Mouse (Mus musculus) kidney, adult 8-10 months (tissue): ENCODE data around the gene Cldn34b2.
"Not testable (repeated sequence)": the region's sequence is repeated elsewhere in the genome, so short reads cannot be mapped to it uniquely, and the experiment has no call there.

ENCODE experiments used
- DNase-seq, 2 experiments: peaks; one replicate each; pipeline ENCODE4 v3.0.0; 2022

Gene Cldn34b2

DNA sequence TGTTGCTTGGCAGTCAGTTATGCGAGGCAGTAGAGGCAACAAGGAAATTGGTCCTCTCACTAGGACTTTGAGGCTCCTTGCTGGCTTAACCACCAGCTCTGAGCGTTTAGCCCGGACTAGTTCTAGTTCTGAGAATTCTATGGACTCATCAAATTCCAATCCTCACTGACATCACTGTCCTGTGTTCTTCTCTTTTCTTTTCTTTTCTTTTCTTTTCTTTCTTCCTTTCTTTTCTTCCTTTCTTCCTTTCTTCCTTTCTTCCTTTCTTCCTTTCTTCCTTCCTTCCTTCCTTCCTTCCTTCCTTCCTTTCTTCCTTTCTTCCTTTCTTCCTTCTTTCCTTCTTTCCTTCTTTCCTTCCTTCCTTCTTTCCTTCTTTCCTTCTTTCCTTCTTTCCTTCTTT lies at the start of gene Cldn34b2:
Cldn34b2 (minus strand) TSS at position 101 of the 400 bp plus-strand sequence.
- not testable (repeated sequence) for DNase-seq

DNA sequence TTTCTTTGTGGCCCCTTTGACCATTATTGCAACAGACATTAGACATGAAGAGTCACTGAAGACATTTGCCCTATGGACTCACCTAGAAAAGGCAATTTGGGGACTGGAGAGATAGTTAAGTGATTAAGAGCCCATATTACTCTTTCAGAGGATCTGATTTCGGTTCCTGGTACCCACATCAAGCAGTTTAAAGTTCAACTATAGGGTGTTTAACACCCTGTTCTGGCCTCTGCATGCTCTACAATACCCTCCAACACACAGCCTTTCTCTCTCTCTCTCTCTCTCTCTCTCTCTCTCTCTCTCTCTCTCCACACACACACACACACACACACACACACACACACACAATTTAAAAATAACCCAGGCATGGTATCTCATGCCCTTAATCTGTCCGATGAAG lies 49.4 kb upstream of the Cldn34b2 start:
- no peak for DNase-seq

DNA sequence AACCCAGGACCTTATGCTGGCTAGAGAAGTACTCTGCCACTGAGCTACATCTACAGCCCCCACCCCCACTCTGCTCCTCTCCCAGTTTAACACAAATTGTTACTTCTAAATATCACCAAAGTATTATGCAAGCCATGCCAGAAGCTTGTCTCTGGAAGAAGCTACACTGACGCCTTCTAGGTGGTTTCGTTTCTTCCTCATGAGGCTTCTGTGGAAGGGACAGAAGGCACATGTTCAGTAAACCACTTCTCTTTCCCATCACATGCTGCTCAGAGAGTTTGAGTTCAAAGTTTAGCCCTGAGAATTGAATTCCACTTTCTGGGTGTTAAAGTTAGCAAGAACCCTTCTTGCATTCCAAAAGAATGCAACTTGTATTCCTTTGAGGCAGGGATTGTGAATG lies 49.0 kb upstream of the Cldn34b2 start:
- no peak for DNase-seq

DNA sequence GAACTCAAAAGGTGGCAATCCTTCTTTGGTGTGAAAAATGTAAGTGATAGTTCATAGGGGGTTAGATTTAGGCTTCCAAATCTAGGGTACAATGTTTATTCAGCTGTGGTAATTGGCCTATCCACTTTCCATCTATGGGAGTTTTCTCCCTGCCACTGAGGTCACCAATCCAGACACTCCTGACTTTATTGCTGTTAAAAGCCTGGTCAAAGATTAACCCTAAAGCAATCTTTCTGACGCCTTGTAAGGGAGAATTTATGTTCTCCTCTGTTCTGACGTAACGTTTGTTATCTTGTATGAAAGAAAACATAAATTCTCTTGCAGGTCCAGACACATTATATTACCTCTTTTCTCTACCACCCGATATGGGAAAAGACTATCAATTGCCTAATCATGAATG lies 47.4 kb upstream of the Cldn34b2 start:
- DNase-seq = no peak

DNA sequence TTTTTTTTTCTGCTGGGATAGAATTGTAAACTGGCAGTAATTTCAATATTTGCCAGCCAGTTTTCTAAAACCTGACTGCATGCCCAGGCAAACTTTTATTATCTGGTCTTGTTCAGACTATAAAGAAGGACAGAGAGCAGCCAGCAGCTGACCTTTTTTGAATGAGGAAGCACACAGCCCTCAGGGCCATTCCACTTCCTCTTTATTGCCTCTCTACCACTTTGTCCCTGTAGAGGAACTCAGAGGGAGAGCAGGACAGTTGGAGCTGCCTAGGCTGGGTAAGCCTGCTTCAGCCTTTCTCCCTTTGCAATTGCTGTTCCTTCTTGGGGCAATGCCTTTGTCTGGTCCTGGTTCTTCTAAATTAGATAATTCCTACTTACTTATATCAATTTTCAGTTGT lies 44.1 kb upstream of the Cldn34b2 start:
- DNase-seq = no peak

DNA sequence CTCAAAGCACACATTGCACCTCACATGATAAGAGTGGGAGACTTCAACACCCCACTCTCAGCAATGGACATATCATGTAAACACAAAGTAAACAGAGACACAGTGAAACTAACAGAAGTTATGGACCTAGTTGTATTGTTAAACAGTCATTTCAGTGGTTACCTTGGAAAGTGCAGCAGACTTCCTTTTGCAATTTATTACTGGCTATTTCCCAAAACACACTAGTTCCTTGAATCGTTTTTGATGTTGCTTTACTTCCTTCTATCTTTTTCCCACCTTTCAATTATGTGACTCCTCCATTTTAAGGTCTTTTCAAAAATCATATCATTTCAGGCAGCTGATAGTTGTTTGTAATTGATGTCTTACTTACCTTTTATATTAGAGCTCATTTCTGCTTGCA lies 43.5 kb upstream of the Cldn34b2 start:
- no peak for DNase-seq

DNA sequence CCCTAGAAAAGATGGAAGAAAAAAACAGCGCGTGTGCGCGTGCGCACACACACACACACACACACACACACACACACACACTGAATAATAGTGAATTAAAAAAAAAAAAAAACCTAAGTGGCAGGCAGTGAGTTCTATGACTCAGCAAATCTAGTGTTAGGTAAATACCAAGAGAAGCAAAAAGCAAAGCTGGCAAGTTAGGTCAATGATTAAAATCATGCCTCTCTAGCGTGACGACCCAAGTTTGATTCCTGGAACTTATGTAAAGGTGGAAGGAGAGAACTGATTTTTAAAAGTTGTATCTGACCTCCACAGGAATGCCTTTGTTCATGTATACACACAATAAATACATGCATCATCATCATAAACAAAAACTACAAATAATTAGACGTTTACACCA lies 41.7 kb upstream of the Cldn34b2 start:
- peak; percentile 21 to 62 for DNase-seq

DNA sequence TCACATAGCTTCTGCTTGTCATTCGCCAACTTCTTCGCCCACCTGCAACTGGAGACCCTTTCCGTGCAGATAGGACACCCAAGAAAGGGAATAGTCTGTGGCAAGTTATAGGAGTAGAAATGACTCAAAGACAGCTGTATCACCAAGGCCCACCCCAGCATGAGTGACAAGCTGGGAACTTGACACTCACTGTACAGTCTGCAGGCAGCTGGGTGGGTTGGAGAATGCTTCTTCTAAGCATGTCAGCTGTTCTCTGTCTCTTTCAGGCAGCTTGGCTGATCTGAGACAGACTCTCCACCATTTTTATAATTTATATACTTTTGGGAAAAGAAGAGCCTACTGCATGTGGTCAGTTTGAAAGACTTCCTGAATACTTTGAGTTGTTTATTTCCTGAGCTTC lies 39.5 kb upstream of the Cldn34b2 start:
- DNase-seq = no peak

DNA sequence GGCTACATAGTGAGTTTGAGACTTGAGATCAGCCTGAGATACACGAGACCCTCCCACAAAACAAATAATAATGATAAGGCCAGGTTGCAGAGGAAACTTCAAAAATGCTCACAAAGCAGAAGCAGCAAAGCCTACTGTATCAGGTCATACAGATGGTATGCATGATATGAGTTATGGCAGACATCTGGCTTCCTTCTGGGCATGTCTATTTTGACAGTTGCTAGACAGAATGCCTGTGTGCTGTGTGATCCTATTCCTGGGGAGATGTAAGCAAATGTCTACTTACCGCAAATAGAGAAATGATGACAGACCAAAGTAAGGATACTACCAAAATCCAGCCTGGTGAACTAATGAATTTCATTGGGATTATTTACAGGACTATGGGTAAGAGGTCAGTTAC lies 38.1 kb upstream of the Cldn34b2 start:
- DNase-seq = no peak

DNA sequence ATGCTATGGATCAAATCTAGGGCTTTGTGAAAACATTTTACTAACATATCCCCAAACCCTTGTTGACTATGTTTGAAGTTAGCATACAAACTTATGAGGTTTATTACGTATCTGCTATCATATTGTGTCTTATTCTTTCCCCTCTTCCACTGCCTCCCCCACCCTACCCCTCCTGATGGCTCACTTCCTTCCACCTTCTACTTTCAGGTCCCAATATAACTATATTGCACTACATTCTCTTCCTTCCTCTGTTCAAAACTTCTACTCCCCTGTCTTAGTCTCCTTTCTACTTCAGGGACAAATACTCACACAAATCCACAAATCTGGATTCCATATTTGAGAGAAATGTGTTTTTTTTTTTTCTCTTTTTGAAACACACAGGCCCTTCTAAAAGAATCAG lies 35.3 kb upstream of the Cldn34b2 start:
- no peak for DNase-seq

DNA sequence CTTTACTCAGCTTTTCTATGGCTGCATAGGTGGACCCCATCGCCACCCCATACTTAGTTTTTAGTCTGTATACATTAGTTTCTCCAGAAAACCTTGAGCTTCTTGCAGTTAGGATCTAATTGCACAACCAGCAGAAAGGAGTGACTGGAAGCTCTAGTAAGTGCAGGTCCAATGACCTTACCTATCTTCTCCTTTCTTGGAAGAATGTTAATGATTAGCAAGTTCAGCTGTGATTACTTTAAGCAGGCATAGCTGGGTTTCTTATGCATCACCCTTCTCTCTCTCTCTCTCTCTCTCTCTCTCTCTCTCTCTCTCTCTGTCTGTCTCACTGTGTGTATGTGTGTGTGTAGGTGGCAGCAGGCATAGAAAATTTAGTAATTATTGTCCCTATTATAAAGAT lies 23.7 kb upstream of the Cldn34b2 start:
- DNase-seq = peak; percentile 7 to 39

DNA sequence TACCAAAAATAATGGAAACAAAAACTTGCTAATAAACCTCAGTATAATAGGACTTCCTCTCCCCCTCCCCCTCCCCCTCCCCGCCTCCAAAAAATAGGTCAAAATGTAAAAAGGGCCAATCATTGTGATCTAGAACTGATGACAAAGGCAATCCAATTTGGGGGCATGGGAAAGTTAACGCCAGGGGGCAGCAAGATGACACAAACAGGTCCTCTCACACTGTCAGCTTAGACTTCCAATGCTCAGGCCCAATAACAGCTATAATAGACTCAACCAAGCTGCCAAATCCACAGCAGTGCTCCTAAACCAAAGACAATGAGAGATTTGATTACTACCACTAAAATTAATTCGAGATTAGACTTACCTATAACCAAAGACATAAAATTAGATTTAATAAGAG lies 16.5 kb upstream of the Cldn34b2 start:
- DNase-seq = peak; percentile 49 to 77

DNA sequence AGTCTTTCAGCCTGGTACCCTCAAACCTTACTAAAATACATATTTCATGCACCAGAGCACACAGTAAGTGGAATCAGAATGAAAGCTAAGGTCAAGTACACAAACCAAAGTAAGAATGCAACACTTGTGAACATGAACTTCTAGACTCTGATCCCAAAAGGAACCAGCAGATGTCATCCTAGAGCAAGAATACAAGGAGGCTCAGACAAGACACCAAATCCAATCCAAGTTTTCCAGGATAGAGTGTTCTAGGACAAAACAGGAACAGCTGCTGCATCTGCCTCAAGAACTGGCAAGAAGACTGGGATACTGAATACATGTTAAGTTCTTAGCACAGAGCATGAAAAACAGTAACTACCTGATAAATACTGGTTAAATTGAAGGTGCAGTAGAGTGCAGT lies 30.2 kb downstream of the Cldn34b2 start:
- DNase-seq = peak; percentile 9 to 14

DNA sequence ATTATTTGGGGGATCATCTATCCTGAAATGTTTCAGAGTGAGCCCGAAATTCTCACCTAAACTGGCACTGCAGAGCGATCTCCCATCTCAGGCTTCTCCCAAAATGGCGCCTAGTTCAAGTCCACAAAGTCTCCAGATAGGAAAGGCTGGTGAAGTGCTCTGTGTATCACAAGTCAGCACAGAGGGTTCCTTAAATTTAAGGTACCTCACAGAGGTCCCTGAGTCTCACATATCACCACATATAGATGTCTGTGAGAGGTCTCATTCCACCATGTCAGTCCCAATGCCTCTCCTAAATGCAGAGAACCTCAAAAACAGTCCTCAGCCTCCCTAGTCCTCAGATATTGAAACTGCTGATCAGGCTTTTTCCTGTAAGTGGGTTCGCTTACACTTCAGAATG lies 34.6 kb downstream of the Cldn34b2 start, which contains the start of gene Magea2:
Magea2 (minus strand) TSS at position 101 of the 400 bp plus-strand sequence.
- DNase-seq = not testable (repeated sequence)

DNA sequence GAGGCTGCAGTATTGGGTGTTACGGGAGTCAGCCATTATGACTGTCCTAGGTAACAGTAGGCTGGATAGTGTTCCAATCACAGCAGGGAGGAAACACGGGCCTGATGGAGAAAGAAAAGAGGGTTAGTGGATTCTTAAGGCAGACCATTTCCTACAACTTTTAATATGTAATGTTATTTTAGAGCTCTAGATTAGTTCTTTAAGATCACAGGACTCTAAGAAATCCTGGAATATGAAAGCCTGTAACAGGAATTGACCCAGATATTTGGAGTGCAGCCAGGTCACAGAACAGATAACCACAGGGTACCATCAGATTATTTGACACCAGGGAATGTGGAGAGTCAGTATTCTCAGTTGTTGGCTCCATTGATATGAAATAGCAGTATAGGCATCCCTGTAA lies 38.5 kb downstream of the Cldn34b2 start, which contains the start of gene Magea1:
Magea1 (minus strand) TSS at position 101 of the 400 bp plus-strand sequence.
- DNase-seq = not testable (repeated sequence)
